Mouse (Mus musculus): ENCODE measurements around the gene Tedc2. TPM values are rescaled to one million over a fixed set of nuclear protein-coding genes. Genes with fewer than 3 reads are reported as not detected.

The Tedc2 gene
- polyA plus RNA-seq, 2 experiments from 2014 or later = 6.6 to 8.8 TPM

- no peak for ATAC-seq
Measured at GRCm38 (mm10) chr17:24192848-24193247, 27.8 kb downstream of the Tedc2 start.

GRCm38 (mm10) chr17:24191481-24191880, 29.2 kb downstream of the Tedc2 start:
- ATAC-seq = no peak

GRCm38 (mm10) chr17:24190934-24191333, 29.7 kb downstream of the Tedc2 start:
- ATAC-seq = no peak

- ATAC-seq = no peak
Measured at GRCm38 (mm10) chr17:24174259-24174658, 46.4 kb downstream of the Tedc2 start.

GRCm38 (mm10) chr17:24173423-24173822, 47.2 kb downstream of the Tedc2 start:
- no peak for ATAC-seq

GRCm38 (mm10) chr17:24171738-24172137, 48.9 kb downstream of the Tedc2 start:
- ATAC-seq = no peak

- ATAC-seq = no peak
Measured at GRCm38 (mm10) chr17:24170729-24171128, 49.9 kb downstream of the Tedc2 start.

GRCm38 (mm10) chr17:24170125-24170524, 50.5 kb downstream of the Tedc2 start:
- ATAC-seq = no peak

- ATAC-seq = peak; percentile 83
Measured at GRCm38 (mm10) chr17:24169317-24170065, 51.2 kb downstream of the Tedc2 start, which contains the start of gene Atp6v0c. TSS of gene Atp6v0c (minus strand) at chr17:24169702.

- ATAC-seq = peak; percentile 46
Measured at GRCm38 (mm10) chr17:24168590-24169277, 51.9 kb downstream of the Tedc2 start.

- no peak for ATAC-seq
Measured at GRCm38 (mm10) chr17:24167891-24168505, 52.7 kb downstream of the Tedc2 start.

- no peak for ATAC-seq
Measured at GRCm38 (mm10) chr17:24167120-24167519, 53.5 kb downstream of the Tedc2 start.

Other genes starting within 250 kb of the Tedc2 start
- gene Prss30, start 240.3 kb downstream of the Tedc2 start, polyA plus RNA-seq (2017; shearing (Covaris generic)) = under 1 TPM in 1 of 2 experiments, not detected in 1; 0.73 TPM
- not detected for gene Prss22, start 222.8 kb downstream of the Tedc2 start, polyA plus RNA-seq (2017; shearing (Covaris generic))
- not detected for gene Prss27, start 182.7 kb downstream of the Tedc2 start, polyA plus RNA-seq (2017; shearing (Covaris generic))
- 1 to 10 TPM; 5.5 to 6.4 TPM for gene Kctd5, start 147.4 kb downstream of the Tedc2 start, polyA plus RNA-seq (2017; shearing (Covaris generic))
- gene Pdpk1, start 69.9 kb downstream of the Tedc2 start, polyA plus RNA-seq (2017; shearing (Covaris generic)) = 10 to 100 TPM; 43.3 to 47.7 TPM
- gene Amdhd2, start 57.1 kb downstream of the Tedc2 start, polyA plus RNA-seq (2017; shearing (Covaris generic)) = 10 to 100 TPM; 23.1 to 34.5 TPM
- gene Atp6v0c, start 51.1 kb downstream of the Tedc2 start, polyA plus RNA-seq (2017; shearing (Covaris generic)) = 100 to 1,000 TPM; 152 to 192 TPM
- gene Tbc1d24, start 15.3 kb downstream of the Tedc2 start, polyA plus RNA-seq (2017; shearing (Covaris generic)) = under 1 TPM; 0.45 to 0.60 TPM
- gene Ntn3, start 11.3 kb downstream of the Tedc2 start, polyA plus RNA-seq (2017; shearing (Covaris generic)) = not detected
- gene Ccnf, start 30.6 kb upstream of the Tedc2 start, polyA plus RNA-seq (2017; shearing (Covaris generic)) = 10 to 100 TPM in 1 of 2 experiments, 1 to 10 TPM in 1; 9.2 to 12.3 TPM
- under 1 TPM in 1 of 2 experiments, not detected in 1; 0.21 TPM for gene Abca17, start 130.2 kb upstream of the Tedc2 start, polyA plus RNA-seq (2017; shearing (Covaris generic))
- 10 to 100 TPM; 15.8 to 20.0 TPM for gene Abca3, start 131.1 kb upstream of the Tedc2 start, polyA plus RNA-seq (2017; shearing (Covaris generic))
- gene Rnps1, start 193.7 kb upstream of the Tedc2 start, polyA plus RNA-seq (2017; shearing (Covaris generic)) = 100 to 1,000 TPM; 114 to 119 TPM
- gene Eci1, start 205.8 kb upstream of the Tedc2 start, polyA plus RNA-seq (2017; shearing (Covaris generic)) = 10 to 100 TPM; 57.0 to 77.2 TPM
- gene Dnase1l2, start 222.3 kb upstream of the Tedc2 start, polyA plus RNA-seq (2017; shearing (Covaris generic)) = 1 to 10 TPM; 1.9 to 3.6 TPM
- 10 to 100 TPM; 22.6 to 37.5 TPM for gene E4f1, start 249.5 kb upstream of the Tedc2 start, polyA plus RNA-seq (2017; shearing (Covaris generic))
- gene Pgp, start 249.5 kb upstream of the Tedc2 start, polyA plus RNA-seq (2017; shearing (Covaris generic)) = 1 to 10 TPM; 3.3 to 6.2 TPM